Mouse (Mus musculus) erythroblast, embryonic 14.5 days (primary cell): ENCODE results near the gene 1700030K09Rik.

Experiments used
- GATA1 ChIP-seq: IDR thresholded peaks from 2 replicates; pipeline ENCODE4 v1.6.1; 2012; ENCODE audit warnings: low read length, inconsistent platforms, mixed read lengths
- TAL1 ChIP-seq: IDR thresholded peaks from 3 replicates; pipeline ENCODE4 v1.6.1; 2012; ENCODE audit warnings: low read length, inconsistent platforms, mixed read lengths

DNA sequence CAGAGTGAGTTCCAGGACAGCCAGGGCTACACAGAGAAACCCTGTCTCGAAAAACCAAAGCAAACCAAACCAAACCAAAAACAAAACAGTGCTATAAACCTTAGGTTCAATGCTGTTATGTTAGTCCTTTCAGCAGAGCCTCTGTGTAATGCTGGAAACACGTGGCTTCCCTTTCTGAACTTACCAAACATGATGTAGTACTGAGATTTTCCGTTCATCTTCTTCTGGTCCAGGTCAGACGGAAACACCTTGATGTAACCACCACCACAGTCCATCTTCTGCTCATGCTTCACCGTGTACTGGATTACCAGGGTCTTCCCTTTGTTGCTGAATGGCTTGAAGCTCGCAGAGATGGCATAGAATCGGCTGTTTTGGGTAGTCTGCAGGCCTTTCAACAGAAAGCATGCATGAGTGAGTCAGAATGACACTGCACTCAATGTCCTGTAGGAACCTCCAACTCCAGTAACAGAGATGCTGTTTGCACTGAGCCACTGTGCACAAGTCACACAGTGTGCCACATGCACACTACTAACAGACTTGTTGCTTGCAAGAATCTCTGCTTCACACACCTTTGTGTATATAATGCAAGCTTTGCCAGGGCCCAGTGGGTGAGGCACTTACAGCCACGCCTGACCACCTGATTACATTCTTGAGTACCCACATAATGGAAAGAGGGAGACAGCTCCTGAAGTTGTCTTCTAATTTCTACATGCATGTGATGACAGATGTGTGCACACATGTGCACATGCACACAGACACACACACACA, 5.2 kb upstream of the 1700030K09Rik start:
- no peak for TF ChIP-seq TAL1
- no peak for TF ChIP-seq GATA1
